Mouse (Mus musculus): ENCODE measurements at regions not wholly inside any gene's neighbourhood (a gene's known extent, or its start where the extent isn't known, plus 50 kb on each side); places are given as distances from the start of the nearest gene placed in this dataset.

GRCm38 (mm10) chr10:20776640-20777413, 51.9 kb upstream of the Pde7b start:
- DNase-seq = no peak

GRCm38 (mm10) chr10:20775731-20776429, 51.0 kb upstream of the Pde7b start:
- no peak for DNase-seq

Measured in thymus, postnatal 36 days (tissue).